Mouse (Mus musculus) adrenal gland, adult 8-10 months (tissue): ENCODE measurements around the gene Ngef. TPM values are rescaled to one million over a fixed set of nuclear protein-coding genes. Genes with fewer than 3 reads are reported as not detected.

Experiments
- DNase-seq: peaks from one replicate; pipeline ENCODE4 v3.0.0; 2022
- total RNA-seq, 4 experiments: library from RNA; stranded (reverse); gene quantifications; 2 replicates each; pipeline ENCODE4 v1.2.4; 2022

Gene Ngef
- total RNA-seq = under 1 TPM; 0.20 to 0.95 (median 0.52) TPM

DNA sequence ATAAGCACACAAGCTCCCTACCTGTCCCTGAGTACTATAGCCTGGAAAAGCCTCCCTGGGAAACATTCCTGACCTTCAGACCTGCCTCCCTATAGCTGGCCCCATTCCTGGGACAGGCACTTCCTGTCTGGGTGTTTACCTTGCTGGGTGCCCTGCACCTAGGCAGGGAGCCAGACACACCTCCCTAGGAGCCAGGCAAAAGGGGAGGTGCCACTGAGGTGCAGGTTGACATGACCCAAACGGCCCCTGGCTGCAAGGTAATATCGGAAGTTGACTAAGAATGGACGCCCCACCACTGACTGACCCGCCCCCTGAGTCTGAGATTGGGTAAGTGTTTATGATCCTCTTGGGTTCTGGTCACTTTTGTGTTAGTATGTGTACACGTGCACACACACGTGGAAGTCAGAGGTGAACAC lies at the start of gene Ngef:
Gene Ngef (minus strand): TSS at position 71 of the 416 bp plus-strand sequence.
- no peak for DNase-seq

GRCm38 (mm10) chr1:87621858-87622279 lies 48.2 kb upstream of the Ngef start:
- DNase-seq = no peak

DNA sequence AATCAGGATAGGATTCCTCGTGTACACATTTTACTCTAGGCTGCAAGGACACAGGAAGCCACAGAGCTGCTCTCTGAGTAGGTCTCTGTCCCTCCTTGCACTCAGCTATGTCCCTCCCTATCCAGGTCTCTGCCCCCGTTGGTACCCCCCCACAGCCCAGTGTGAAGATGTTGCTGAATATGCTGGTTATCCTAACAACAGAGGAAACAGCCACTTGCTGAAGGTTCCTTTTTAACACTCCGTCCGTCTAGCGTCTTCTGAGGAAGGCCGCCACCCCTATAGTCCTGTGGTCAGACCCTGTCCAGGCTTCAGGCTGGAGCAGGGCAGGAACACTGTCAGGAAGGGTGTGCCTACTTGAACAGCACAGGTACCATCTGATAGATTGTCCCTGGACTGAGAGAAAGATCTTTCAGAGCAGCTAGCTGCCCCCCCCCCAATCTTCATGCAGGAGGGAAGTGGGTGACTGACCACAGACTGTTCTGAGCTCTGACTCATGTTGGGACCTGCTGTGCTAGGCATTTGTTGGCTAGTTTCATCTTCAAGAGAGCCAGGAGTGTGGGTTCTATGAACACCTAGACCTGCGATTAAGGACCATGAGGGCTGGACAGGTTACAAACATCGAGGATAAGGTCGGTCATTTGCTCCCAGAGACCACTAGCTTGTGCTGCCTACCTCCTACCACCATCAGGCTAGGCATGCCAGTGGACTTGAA lies 47.6 kb upstream of the Ngef start:
- no peak for DNase-seq

- no peak for DNase-seq
These were observed 47.0 kb upstream of the Ngef start for GRCm38 (mm10) chr1:87620693-87621092.

- no peak for DNase-seq
These were observed 46.6 kb upstream of the Ngef start, which contains the start of gene Inpp5d for GRCm38 (mm10) chr1:87620211-87620668. Gene Inpp5d, plus strand, starts transcription at chr1:87620312.

DNA sequence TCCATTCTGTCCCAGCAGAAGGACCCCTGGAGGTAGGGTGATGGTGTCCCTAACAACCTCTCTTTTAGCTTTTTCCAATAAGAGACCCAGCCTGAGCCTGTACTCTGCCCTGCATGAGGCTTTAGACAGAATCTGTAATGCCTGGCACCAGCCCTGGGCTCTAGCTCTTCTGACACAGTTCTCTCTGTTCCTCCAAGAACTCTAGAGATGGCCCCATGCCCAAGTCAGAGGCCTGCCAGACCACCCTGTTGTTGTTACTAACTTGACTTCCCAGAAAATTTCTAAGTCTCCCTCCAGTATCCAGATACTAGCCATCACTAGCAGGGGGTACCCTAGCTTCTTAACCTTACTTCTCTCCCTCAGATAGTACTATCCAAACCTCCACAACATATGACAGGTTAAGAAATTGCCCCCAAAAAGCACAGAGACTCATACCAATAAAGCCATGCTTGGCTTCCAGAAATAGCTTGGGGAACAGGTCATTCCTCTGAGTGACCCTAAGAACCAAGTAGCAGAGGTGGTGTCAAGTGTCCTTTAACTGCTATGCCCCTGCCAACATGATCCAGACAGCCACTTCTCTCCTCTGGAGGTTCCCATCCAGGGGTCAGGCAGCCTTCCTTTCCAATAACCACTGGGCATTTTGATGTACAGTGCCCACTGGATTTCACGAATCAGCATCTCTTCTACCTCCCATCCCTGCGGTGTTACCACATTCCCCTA lies 41.1 kb upstream of the Ngef start:
- no peak for DNase-seq

DNA sequence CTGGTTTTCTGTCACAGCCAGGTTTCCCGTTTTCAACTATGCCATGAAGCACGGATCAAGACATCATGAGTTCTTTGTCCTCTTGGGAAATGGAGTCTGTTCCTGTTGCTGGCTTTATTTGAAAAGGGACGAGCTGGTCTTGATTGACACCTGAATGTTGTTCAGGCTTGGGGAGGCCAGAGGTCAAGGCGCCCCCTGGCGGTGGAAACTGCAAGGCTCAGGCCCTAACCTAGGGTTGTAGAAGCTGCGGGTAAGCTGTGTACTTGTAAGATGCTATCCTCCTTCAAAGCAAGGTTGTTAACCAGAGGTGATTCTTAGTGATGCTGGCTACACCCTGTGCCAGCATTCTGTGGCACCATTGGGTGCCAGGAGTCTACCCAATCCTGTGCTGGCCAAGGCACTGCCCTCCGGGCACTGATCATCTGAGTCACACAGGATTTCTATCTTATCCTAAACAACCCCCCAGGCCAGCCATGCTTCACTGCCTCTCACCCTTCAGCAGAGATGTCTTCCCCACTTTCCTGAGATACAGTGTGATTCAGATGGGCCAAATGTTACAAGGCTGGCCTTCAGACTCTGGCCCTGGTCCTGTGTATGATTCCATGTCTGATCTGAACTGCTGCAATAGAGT lies 34.9 kb upstream of the Ngef start:
- no peak for DNase-seq

DNA sequence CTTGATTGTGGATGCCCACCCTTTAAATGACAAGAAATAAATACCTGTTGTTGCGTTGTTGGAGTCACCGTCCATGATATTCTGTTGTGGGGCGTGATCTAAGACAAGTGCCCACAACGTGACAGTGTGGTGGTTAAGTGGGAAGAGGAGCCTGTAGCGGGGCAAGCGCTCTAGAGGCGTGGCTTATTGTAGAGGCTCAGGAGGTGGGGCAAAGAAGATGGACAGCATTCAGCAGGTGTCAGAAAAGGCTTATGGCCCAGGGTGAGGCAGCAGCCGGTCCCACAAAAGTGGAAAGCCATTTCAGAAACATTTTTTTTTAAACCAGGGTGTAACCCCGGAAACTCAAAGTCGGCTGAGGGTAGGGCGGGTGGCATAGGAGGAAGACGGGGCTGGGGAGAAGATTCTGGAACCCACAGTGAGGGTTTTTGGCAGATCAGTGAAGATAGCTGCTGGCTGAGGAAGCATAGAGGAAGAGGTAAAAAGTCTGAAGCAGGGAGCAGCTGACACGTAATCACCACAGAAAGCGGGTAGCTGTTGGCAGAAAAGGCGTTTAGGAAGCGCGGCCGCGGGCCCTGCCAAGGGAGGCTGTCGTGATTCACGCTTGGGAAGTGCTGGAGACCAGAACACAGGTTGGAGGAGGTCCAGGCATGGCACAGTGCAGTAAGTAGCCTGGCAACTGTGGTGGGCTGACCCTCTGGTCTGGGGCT lies 33.9 kb upstream of the Ngef start:
- no peak for DNase-seq

- DNase-seq = no peak
These were observed 31.6 kb upstream of the Ngef start for GRCm38 (mm10) chr1:87605296-87605695.

GRCm38 (mm10) chr1:87603389-87603788 lies 29.7 kb upstream of the Ngef start:
- no peak for DNase-seq

GRCm38 (mm10) chr1:87601801-87602200 lies 28.1 kb upstream of the Ngef start:
- DNase-seq = no peak

DNA sequence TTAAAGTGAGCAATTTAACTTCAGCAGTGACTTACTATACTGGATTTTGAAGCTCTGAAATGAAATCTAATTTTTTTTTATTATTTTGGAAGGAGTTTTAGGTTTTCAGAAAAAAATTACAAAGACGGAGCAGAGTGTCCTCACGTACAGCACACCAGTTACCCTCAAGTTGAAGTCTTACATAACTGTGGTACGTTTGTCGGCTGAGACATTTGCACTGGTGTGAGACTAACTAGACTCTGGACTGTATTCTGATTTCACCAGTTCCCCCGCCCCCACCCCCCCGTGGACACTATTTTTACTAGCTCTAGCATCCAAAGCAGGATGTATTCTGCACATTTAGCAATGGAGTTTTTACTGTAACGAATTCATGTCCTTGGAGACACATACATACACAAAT lies 26.9 kb upstream of the Ngef start:
- no peak for DNase-seq

DNA sequence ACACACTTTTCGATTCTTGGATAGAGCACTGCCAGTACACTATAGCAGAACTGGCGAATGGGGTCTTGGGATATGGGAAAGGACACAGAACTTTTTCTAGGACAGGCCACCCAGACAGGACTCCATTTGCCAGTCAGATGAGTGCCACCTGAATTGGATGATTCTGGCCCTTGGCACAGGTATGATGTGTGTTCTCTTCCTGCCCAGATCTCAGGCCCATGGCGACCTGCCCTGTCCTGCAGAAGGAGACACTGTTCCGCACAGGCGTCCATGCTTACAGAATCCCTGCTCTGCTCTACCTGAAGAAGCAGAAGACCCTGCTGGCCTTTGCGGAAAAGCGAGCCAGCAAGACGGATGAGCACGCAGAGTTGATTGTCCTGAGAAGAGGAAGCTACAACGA lies 21.0 kb upstream of the Ngef start:
- DNase-seq = no peak

GRCm38 (mm10) chr1:87594261-87594660 lies 20.6 kb upstream of the Ngef start:
- no peak for DNase-seq

DNA sequence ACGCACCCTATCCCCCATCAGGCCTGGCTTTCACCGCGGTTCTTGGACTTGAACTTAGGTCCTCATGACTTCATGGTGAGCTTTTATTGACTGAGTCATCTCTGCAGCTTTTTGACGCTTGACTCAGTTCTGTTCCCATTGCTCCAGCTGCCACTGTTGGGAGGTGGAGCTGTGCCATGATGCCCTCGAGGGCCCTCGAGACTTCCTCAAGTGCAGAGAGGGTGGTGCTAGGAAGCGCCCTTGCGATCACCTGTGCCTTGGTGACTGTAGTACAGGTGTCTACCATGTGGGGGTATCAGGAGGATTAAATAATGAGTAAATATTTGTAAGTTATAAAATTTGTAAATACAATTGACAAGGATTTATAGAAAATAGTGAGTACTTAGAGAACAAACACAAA lies 16.3 kb upstream of the Ngef start:
- no peak for DNase-seq

DNA sequence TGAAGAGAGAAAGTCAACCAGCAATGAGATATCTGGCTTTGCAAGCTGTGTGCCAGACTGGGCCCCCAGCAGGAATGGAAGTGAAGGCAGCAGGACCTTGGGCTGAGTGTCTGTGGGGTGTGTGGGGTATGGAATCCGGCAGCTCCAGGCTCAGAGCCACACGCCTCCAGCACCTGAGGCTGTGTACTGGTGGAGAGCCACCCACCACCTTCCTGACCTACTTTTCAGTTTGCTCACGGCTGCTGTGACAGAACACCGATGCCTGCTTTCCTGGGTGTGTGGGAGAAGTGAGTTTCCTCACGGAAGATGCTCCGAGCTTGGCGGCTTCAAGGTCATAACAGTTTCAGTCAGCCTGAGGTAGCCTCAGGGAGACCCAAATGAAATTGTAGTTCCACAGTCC lies 15.5 kb upstream of the Ngef start:
- no peak for DNase-seq

- DNase-seq = no peak
These were observed 7.2 kb upstream of the Ngef start for GRCm38 (mm10) chr1:87580824-87581223.

- no peak for DNase-seq
These were observed 5.3 kb upstream of the Ngef start for GRCm38 (mm10) chr1:87578965-87579364.

DNA sequence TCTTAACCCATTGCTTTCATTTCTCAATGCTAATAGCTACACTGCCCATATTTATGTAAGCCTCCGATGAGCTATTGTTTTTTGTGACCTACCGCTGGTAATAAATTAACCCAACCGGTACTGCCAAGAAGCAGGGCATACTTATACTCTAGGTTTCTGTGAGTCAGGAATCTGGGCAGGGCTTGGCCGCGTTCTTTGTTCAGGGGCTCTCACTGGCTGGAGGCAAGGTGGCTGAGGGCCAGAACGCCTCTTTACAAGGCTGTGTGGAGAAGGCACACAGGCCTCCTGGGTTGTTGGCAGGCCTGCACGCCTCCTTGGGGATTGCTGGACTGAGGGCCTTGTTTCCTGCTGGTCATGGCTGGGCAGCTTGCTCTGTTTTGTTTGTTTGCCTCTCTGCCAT lies 1.1 kb upstream of the Ngef start:
- DNase-seq = peak; percentile 85

- peak; percentile 31 for DNase-seq
These were observed 683 bp upstream of the Ngef start for GRCm38 (mm10) chr1:87574353-87574752.

- no peak for DNase-seq
These were observed 409 bp downstream of the Ngef start for GRCm38 (mm10) chr1:87573261-87573660.

GRCm38 (mm10) chr1:87568398-87568797 lies 5.3 kb downstream of the Ngef start:
- no peak for DNase-seq

DNA sequence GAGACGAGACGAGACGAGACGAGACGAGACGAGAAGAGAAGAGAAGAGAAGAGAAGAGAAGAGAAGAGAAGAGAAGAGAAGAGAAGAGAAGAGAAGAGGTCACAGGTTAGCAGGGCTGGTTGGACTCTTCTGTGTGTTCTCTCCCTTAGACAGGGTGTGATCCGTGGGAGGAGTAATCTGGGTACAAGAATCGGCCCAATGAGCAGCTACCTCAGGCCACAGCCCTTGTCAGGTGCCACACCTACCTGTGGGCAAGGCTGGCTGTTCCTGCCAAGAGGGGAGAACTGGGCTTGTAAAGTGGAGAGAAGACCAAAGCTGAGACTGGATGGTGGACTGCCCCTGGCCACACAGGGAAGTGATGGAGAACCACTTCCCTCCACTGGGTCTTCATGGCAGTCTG lies 7.9 kb downstream of the Ngef start:
- no peak for DNase-seq
